Mouse (Mus musculus) adipose tissue, adult 10 weeks (tissue): Measurements from ENCODE around the gene Tsc22d1. TPM values are rescaled to one million over a fixed set of nuclear protein-coding genes. Genes with fewer than 3 reads are reported as not detected.

ENCODE experiments used
- polyA plus RNA-seq: library from polyadenylated mRNA; stranded (reverse); fragments of 350-450 nt; fragmentation: Illumina TruSeq; extraction: RNeasy Lipid Tissue Mini Kit (QIAGEN cat#74804); gene quantifications from one replicate; pipeline ENCODE4 v1.2.3, GENCODE M21; 2014; ENCODE audit warnings: low read depth, low replicate concordance

The Tsc22d1 gene
- polyA plus RNA-seq, result 243 TPM

DNA sequence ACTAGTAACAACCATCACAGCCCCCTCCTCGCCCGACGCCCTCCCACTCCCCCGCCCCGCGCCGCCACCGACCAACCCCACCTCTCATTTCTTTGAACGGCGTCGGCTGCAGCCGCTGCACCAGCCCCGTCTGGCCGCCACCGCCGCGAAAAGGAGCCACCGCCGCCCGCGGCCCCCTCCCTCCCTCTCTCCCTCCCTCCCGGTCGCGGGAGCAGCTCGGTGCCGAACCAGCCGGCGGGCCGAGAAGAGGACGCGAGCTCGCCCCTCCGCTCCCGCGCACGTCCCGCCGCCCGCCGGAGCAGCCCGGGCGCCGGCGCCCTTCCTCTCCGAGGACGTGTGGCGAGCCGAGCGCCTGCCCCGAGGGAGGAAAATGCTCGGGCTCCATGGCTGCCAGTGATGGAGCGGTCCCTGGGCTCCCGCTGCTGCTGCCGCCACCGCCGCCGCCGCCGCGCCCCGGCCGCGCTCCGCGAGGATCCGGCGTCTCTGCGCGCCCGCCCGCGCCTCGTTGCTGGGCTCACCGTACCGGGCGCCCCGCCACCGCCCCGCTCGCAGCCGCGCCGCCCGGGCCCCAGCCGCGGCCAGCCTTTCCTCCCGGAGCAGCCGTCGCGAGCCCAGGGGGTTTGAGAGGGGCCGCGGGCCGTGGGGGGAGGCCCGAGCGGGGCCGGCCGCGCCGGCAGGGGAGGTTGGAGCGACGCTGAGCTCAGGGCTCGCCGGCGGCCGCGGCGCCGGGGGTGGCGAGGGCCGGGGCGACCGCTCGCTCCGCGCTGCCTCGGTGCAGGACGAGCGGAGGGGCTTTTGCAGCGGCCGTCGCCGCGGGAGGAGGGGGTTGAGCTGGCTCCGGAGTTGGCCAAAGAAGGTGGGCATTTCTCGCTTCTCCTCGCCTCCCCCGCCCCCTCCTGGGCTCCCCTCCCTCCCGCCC is at the start of gene Tsc22d1:
TSS of gene Tsc22d1 (plus strand) at position 100 of the 919 bp plus-strand sequence.

DNA sequence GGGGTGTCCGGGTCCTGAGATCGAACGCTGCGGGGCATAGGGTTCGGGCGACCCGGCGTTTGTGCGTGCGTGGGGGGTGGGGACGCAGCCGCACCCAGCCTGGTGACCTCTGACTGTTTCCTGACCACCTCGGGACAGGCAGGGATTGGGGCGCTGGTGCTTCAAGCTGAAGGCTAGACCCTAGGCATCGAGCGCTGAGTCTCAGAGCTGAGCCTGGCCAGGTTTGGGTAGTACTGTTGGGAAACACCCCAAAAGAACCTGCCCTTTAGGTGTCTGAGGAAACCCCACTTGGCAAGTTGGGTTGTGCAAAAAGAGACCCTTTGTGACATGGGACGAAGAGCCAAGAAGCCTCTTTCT is 142.1 kb downstream of the Tsc22d1 start, which contains the start of gene Serp2:
TSS of gene Serp2 (minus strand) at position 38 of the 357 bp plus-strand sequence.

Other genes starting within 250 kb of the Tsc22d1 start
- 3.0 TPM for gene Serp2, start 141.9 kb downstream of the Tsc22d1 start, polyA plus RNA-seq